Mouse (Mus musculus) thymus, adult 2 months (tissue): ENCODE measurements around the gene Gng11.

ENCODE experiments used
- CTCF ChIP-seq: fragments of 200-500 bp; IDR thresholded peaks from 2 replicates; pipeline ENCODE4 v1.5.1; 2012; ENCODE audit warnings: mild to moderate bottlenecking, control low read depth, low read length, moderate library complexity, borderline replicate concordance; ENCODE audit not compliant: control insufficient read depth, poor library complexity, insufficient read depth; ENCODE audit errors: extremely low read depth
- POLR2A ChIP-seq: fragments of 200-500 bp; IDR thresholded peaks from 2 replicates; pipeline ENCODE4 v1.6.1; 2012; ENCODE audit warnings: mild to moderate bottlenecking, low read length, control low read depth, moderate library complexity; ENCODE audit not compliant: control insufficient read depth, poor library complexity, insufficient read depth; ENCODE audit errors: extremely low read depth

DNA sequence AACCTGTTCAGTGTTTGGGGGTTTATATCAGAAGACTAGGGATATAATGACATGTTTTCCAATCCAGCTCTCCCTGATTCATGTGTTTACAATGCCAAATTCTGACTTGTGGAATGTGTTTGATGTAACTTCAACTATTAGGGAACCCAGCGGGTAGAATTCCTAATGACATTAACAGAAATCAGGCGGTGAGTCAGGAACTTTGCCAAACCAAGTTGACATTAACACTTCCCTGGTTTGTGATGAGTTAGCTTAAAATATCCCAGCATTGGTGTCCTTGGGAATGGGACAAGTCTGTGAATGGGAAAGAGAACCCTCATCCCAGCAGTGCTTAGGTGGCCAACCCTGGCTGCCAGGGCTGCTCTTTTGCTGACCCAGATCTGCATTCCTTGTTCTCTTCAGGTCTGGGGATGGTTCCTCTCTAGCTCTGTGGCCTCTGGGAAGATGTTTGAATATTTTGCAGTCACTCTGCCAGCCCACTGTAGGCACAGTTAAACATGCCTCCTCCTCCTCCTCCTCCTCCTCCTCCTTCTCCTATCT, 4.9 kb downstream of the Gng11 start:
- TF ChIP-seq POLR2A (no peak), CTCF (no peak)
